11 mouse cellular contexts compared by ENCODE assay signal in the genomic region with DNA sequence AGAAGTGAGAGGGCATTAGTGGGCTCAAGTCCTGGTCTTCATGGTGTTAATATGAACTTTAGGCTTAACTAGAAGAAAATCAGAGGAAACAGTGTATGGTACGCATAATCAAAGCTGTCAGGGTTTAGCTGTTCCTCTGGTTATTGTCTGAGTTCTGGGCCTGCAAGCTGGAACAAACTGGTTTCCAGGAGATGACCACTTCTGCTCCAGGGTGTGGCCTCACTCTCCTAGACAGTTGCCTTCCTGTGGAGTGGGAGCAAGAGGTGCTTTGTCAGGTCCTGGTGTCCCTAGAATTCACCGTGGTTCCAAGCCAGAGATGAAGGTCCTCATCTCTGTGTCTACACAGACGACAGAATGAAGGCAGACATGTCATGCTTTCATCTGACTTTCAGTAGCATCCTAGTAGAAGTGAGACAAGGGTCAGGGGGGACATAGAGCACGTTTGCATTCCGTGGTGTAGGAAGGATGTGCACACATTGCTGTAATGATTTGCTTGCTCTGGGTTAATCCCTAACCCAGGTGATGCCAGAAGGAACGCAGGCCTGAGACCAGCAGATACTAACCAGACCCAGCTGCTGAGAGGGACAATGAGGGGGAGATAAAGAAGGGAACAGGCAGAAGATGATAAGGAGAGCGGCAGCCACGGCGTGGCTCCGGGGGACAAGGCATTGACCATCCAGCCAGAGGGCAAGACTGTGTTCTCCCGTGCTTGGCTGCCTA. TPM values are rescaled to one million over a fixed set of nuclear protein-coding genes. Genes with fewer than 3 reads are reported as not detected.
A peak's percentile ranks its signal among the peaks of the same experiment; 100 is the strongest.
DNase-seq lines count a peak whose midpoint lies in the region; ATAC-seq and TF ChIP-seq lines count a peak whose summit lies in the region.
"Had no signal": no experiment of that assay in that cellular context is flagged by ENCODE, and none has a peak within 500 bp of the region (broad histone marks: within the 10 kb centered on the region; RNA-seq: fewer than 3 reads in every experiment).

No protein-coding gene starts in this region.

- no peak for TF ChIP-seq CTCF in kidney, postnatal 0 days (IDR thresholded peaks at IDR 0.05; ENCODE audit: low read depth)

- H3K4me1 ChIP-seq in heart, embryonic 15.5 days (replicated peaks) = peaks cover 25% of the 10 kb centered on the region
- H3K4me1 ChIP-seq in kidney, postnatal 0 days (replicated peaks; ENCODE audit: insufficient read depth, low read length) = 0 out of 2 replicates have a peak, but pooled peaks cover 5% of the 10 kb centered on the region

- H3K4me2 ChIP-seq in heart, embryonic 15.5 days = peak overlapping the region; percentile 26; the same call in 1 of the 2 replicates
- H3K4me2 ChIP-seq in kidney, postnatal 0 days (ENCODE audit: low read length) = no peak overlapping the region
- H3K4me2 ChIP-seq: lung, embryonic 15.5 days had no signal

- H3K9ac ChIP-seq in heart, embryonic 15.5 days = no peak overlapping the region
- H3K9ac ChIP-seq in kidney, postnatal 0 days (ENCODE audit: low read depth, low read length) = no peak overlapping the region
- H3K9ac ChIP-seq: lung, embryonic 15.5 days had no signal

- peak; percentile 50; the same call in 1 of the 2 replicates for ATAC-seq in heart, embryonic 15.5 days (replicated peaks; ENCODE audit: insufficient number of reproducible peaks, insufficient read depth, low FRiP score, low read depth)
- peak; percentile 91 for ATAC-seq in kidney, postnatal 0 days (replicated peaks; ENCODE audit: low FRiP score, low read depth)
- peak; percentile 95 for ATAC-seq in megakaryocyte-erythroid progenitor cell, adult 5-6 weeks (replicated peaks; ENCODE audit: low FRiP score, low TSS enrichment, poor library complexity, severe bottlenecking)

- no peak overlapping the region for H3K4me3 ChIP-seq in heart, embryonic 15.5 days
- H3K4me3 ChIP-seq in kidney, postnatal 0 days (replicated peaks; ENCODE audit: low read depth, low read length) = no peak overlapping the region
- H3K4me3 ChIP-seq: lung, embryonic 15.5 days had no signal

- no peaks in the 10 kb centered on the region for H3K36me3 ChIP-seq in heart, embryonic 15.5 days
- no peaks in the 10 kb centered on the region for H3K36me3 ChIP-seq in kidney, postnatal 0 days (ENCODE audit: insufficient read depth, low read length)
- H3K36me3 ChIP-seq: lung, embryonic 15.5 days had no signal

- H3K27me3 ChIP-seq in heart, embryonic 15.5 days = no peaks in the 10 kb centered on the region
- no peaks in the 10 kb centered on the region for H3K27me3 ChIP-seq in kidney, postnatal 0 days (ENCODE audit: insufficient read depth, low read length)
- H3K27me3 ChIP-seq: lung, embryonic 15.5 days had no signal

- H3K9me3 ChIP-seq in heart, embryonic 15.5 days (replicated peaks) = no peaks in the 10 kb centered on the region
- H3K9me3 ChIP-seq in kidney, postnatal 0 days (replicated peaks; ENCODE audit: low read length) = no peaks in the 10 kb centered on the region
- H3K9me3 ChIP-seq: lung, embryonic 15.5 days had no signal

- WGBS in heart, embryonic 15.5 days = 18% methylated on average over 11 of the region's 11 CpGs
- 57% methylated on average over 11 of the region's 11 CpGs for WGBS in kidney, postnatal 0 days

- H3K27ac ChIP-seq in heart, embryonic 15.5 days = peak overlapping the region; percentile 63
- H3K27ac ChIP-seq in kidney, postnatal 0 days = peak overlapping the region; percentile 75
- H3K27ac ChIP-seq: lung, embryonic 15.5 days had no signal

- no peak for DNase-seq in heart, postnatal 10 days
- DNase-seq in ZHBTc4 (ENCODE audit: low read depth, low spot score) = peak; percentile 79
- peak; percentile 19 for DNase-seq in kidney, postnatal 0 days (ENCODE audit: low spot score)
- no peak for DNase-seq in adrenal gland, postnatal 25 days
- DNase-seq in embryo, embryonic 10 days (ENCODE audit: low spot score) = no peak
- DNase-seq in left cerebral cortex, postnatal 4 days = no peak
- DNase-seq: cerebellum, postnatal 36 days; right cerebral cortex, postnatal 4 days had no signal

- intact Hi-C loops in heart, postnatal 10 days (cut with DNase I) = no loop called here
- intact Hi-C loops in left cerebral cortex, postnatal 4 days (cut with DNase I) = no loop called here

RNA-seq across cellular contexts. Expression of a gene that starts 17.2 kb away (rescaled TPM):
- polyA plus RNA-seq in heart, embryonic 15.5 days (2015; fragmentation: Nextera tagmentation; extraction: Ambion mirVana) = 2,802 and 3,192 TPM in 2 replicates
- total RNA-seq in heart, postnatal 10 days (2021) = 1,000 to 10,000 TPM; 3,592 to 3,750 TPM
- polyA plus RNA-seq in kidney, postnatal 0 days (2015; fragmentation: Nextera tagmentation; extraction: Ambion mirVana) = 4,583 and 4,728 TPM in 2 replicates
- 11,779 and 12,959 TPM in 2 replicates for total RNA-seq in megakaryocyte-erythroid progenitor cell, adult 5-6 weeks (2014; fragmentation: Nextera tagmentation)
- 14,853 and 18,691 TPM in 2 replicates for total RNA-seq in megakaryocyte-erythroid progenitor cell, adult 5-6 weeks (2017)
- 6,460 and 8,956 TPM in 2 replicates for total RNA-seq in adrenal gland, postnatal 25 days (2021)
- 1,000 to 10,000 TPM; 5,205 to 5,346 TPM for total RNA-seq in left cerebral cortex, postnatal 4 days (2021)

RNA-seq across cellular contexts. Expression of a gene that starts 57.6 kb away (rescaled TPM):
- polyA plus RNA-seq in heart, embryonic 15.5 days (2015; fragmentation: Nextera tagmentation; extraction: Ambion mirVana) = 0.43 and 0.67 TPM in 2 replicates
- total RNA-seq in heart, postnatal 10 days (2021) = not detected
- polyA plus RNA-seq in kidney, postnatal 0 days (2015; fragmentation: Nextera tagmentation; extraction: Ambion mirVana) = 0.70 and 0.99 TPM in 2 replicates
- total RNA-seq in megakaryocyte-erythroid progenitor cell, adult 5-6 weeks (2014; fragmentation: Nextera tagmentation) = not detected in 2 replicates
- total RNA-seq in megakaryocyte-erythroid progenitor cell, adult 5-6 weeks (2017) = 0.65 TPM in 1 of 2 replicates, not detected in the other
- total RNA-seq in adrenal gland, postnatal 25 days (2021) = not detected in 2 replicates
- under 1 TPM in 1 of 2 experiments, not detected in 1; 0.66 TPM for total RNA-seq in left cerebral cortex, postnatal 4 days (2021)

RNA-seq across cellular contexts. Expression of a gene that starts 58.2 kb away (rescaled TPM):
- polyA plus RNA-seq in heart, embryonic 15.5 days (2015; fragmentation: Nextera tagmentation; extraction: Ambion mirVana) = 26.2 and 27.7 TPM in 2 replicates
- 10 to 100 TPM; 18.9 to 21.8 TPM for total RNA-seq in heart, postnatal 10 days (2021)
- 20.8 and 24.4 TPM in 2 replicates for polyA plus RNA-seq in kidney, postnatal 0 days (2015; fragmentation: Nextera tagmentation; extraction: Ambion mirVana)
- 30.2 and 38.8 TPM in 2 replicates for total RNA-seq in megakaryocyte-erythroid progenitor cell, adult 5-6 weeks (2014; fragmentation: Nextera tagmentation)
- total RNA-seq in megakaryocyte-erythroid progenitor cell, adult 5-6 weeks (2017) = 45.1 and 55.7 TPM in 2 replicates
- 25.5 and 35.8 TPM in 2 replicates for total RNA-seq in adrenal gland, postnatal 25 days (2021)
- 10 to 100 TPM; 24.2 to 26.1 TPM for total RNA-seq in left cerebral cortex, postnatal 4 days (2021)

Comparison
In these comparisons a context has a peak if more than half of its experiments do, and no peak if none do; other contexts are left out.
1. DNase-seq: peak in ZHBTc4 (single experiment) and kidney, postnatal 0 days (single experiment); none in heart, postnatal 10 days (0 of 2), adrenal gland, postnatal 25 days (single experiment), embryo, embryonic 10 days (single experiment) and left cerebral cortex, postnatal 4 days (single experiment).
2. Peak in every context shown above with its lines, with median percentiles within 50 percentile points of each other: ATAC-seq.